Mouse (Mus musculus) olfactory bulb, adult 2 months (tissue): ENCODE data around the gene Tbc1d2.

Experiments
- CTCF ChIP-seq: fragments of 200-500 bp; IDR thresholded peaks from 2 replicates; pipeline ENCODE4 v1.5.1; 2012; ENCODE audit warnings: low read depth, mild to moderate bottlenecking, low read length, moderate library complexity; ENCODE audit not compliant: insufficient read depth
- POLR2A ChIP-seq: fragments of 200-500 bp; IDR thresholded peaks from 2 replicates; pipeline ENCODE4 v1.6.1; 2012; ENCODE audit warnings: mild to moderate bottlenecking, low read depth, low read length, moderate library complexity; ENCODE audit not compliant: insufficient read depth

GRCm38 (mm10) chr4:46632465-46632864, 17.5 kb downstream of the Tbc1d2 start:
- TF ChIP-seq POLR2A, result no peak
- no peak for TF ChIP-seq CTCF
